Mouse (Mus musculus): ENCODE measurements around the gene Coro1c.

- TF ChIP-seq POLR2A (IDR thresholded peaks at IDR 0.05; ENCODE audit: extremely low read depth, insufficient read depth, low read length) (no peak), CTCF (IDR thresholded peaks at IDR 0.05; ENCODE audit: extremely low read depth, insufficient read depth, low read length) (no peak)
Observed at GRCm38 (mm10) chr5:113842906-113843305, 65.7 kb downstream of the Coro1c start.
